Mouse (Mus musculus): ENCODE measurements around the gene Lyzl4. TPM values are rescaled to one million over a fixed set of nuclear protein-coding genes. Genes with fewer than 3 reads are reported as not detected.

Gene Lyzl4
- total and polyA plus RNA-seq, 3 experiments = not detected

DNA sequence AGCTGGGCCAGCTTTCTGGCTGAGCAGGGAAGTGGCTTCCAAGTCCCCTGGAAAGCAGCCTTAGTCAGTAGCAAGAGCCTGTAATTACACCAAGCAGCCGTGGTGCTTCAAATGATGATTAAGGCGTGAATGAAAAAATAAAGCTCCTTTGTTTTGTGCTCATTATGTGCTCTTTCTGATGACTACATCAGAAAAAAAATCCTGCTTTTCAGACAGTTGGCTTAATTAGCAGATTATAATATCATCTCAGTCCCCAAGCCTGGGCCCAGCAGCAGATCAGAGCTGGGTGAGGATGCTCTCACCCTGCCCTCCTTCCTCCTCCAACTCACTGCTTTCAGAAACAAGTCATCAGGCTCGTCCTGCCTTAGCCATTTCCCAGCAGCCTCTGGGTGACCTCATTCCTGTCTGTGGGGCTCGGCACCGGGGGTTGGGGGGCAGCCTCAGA, 91.5 kb downstream of the Lyzl4 start:
- TF ChIP-seq CHD1 (IDR thresholded peaks at IDR 0.05; ENCODE audit: low read depth, low read length) = no peak
- no peak for TF ChIP-seq POLR2AphosphoS5 (IDR thresholded peaks at IDR 0.05; ENCODE audit: borderline replicate concordance, low read depth, low read length)
- no peak for TF ChIP-seq MAX (IDR thresholded peaks at IDR 0.05; ENCODE audit: low read length)
- no peaks in the 10 kb centered on the region for H3K9me3 ChIP-seq (replicated peaks; ENCODE audit: insufficient read depth, low read length)
- DNase-seq (ENCODE audit: low read depth, low spot score) = no peak

DNA sequence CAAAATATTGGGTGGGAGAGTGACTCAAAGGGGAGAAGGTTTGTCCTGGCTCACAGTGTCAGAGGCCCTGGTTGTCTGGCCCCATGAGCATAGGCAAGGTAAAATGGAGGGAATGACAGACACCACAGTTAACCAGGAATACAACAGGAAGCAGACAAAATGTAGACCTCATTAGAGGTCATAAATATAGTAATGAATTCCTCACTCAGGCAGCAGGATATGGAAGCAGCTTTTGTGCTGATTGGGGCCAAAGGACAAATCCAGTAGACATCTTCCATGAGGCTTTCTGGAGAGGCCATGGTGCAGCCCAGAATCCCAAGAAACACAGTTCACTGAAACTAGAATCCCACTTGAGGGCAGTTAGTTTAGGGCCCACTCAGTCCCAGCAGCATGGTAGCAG, 92.5 kb downstream of the Lyzl4 start:
- Histone ChIP-seq H3K27me3 (ENCODE audit: control insufficient read depth in 1 of 2, insufficient read depth in 2 of 2, low read length in 2 of 2) (peaks cover 0 to 1% of the 10 kb centered on the region in 2 experiments; a peak in 1 of 4 replicates), H3K4me3 (ENCODE audit: control insufficient read depth in 1 of 2, insufficient read depth in 1 of 2, low read depth in 2 of 2, low read length in 2 of 2) (no peak overlapping the region), H3K4me1 (ENCODE audit: control insufficient read depth in 1 of 2, insufficient read depth in 2 of 2, low read length in 2 of 2) (peaks cover 0 to 10% of the 10 kb centered on the region in 2 experiments; a peak in 2 of 4 replicates), H3K36me3 (ENCODE audit: control insufficient read depth in 1 of 2, insufficient read depth in 2 of 2, low read length in 2 of 2) (no peaks in the 10 kb centered on the region), H3K79me2 (ENCODE audit: control insufficient read depth, insufficient read depth, low read length, poor library complexity) (no peaks in the 10 kb centered on the region), H3K27ac (ENCODE audit: control insufficient read depth, low read depth, low read length) (no peak overlapping the region), H3K9me3 (replicated peaks; ENCODE audit: insufficient read depth, low read length) (no peaks in the 10 kb centered on the region), H3K9ac (ENCODE audit: control insufficient read depth, low read depth, low read length, poor library complexity, severe bottlenecking) (no peak overlapping the region)
- no peak for DNase-seq (ENCODE audit: low read depth, low spot score)
- no peak for TF ChIP-seq POLR2AphosphoS5 (IDR thresholded peaks at IDR 0.05; ENCODE audit: borderline replicate concordance, low read depth, low read length)
- no peak for TF ChIP-seq CTCF (IDR thresholded peaks at IDR 0.05 in 2 of 3, conservative IDR thresholded peaks at IDR 0.05 in 1 of 3; ENCODE audit: control insufficient read depth in 1 of 3, insufficient read depth in 1 of 3, low read depth in 2 of 3, low read length in 3 of 3, poor library complexity in 1 of 3, severe bottlenecking in 1 of 3)
- no peak for TF ChIP-seq KAT2A (conservative IDR thresholded peaks at IDR 0.05; ENCODE audit: low read depth, low read length)
- TF ChIP-seq TCF12 (IDR thresholded peaks at IDR 0.05; ENCODE audit: low read depth, low read length) = no peak
- TF ChIP-seq ZNF384 (IDR thresholded peaks at IDR 0.05; ENCODE audit: low read depth, low read length) = no peak
- no peak for TF ChIP-seq USF2 (IDR thresholded peaks at IDR 0.05; ENCODE audit: borderline replicate concordance in 1 of 2, insufficient read depth in 1 of 2, low read depth in 1 of 2, low read length in 2 of 2)
- no peak for TF ChIP-seq RCOR1 (IDR thresholded peaks at IDR 0.05; ENCODE audit: low read depth, low read length)
- no peak for TF ChIP-seq E2F4 (IDR thresholded peaks at IDR 0.05; ENCODE audit: borderline replicate concordance, low read depth, low read length)
- TF ChIP-seq SMC3 (IDR thresholded peaks at IDR 0.05; ENCODE audit: low read depth, low read length) = no peak
- no peak for TF ChIP-seq ELF1 (IDR thresholded peaks at IDR 0.05; ENCODE audit: low read depth, low read length)
- TF ChIP-seq POLR2AphosphoS2 (IDR thresholded peaks at IDR 0.05; ENCODE audit: low read length) = no peak
- no peak for TF ChIP-seq POLR2A (IDR thresholded peaks at IDR 0.05; ENCODE audit: control insufficient read depth in 1 of 2, insufficient read depth in 1 of 2, low read depth in 1 of 2, low read length in 2 of 2, poor library complexity in 1 of 2)
- TF ChIP-seq JUND (IDR thresholded peaks at IDR 0.05; ENCODE audit: low read depth, low read length) = no peak

More for the DNA sequence above, 91.5 kb downstream of the Lyzl4 start:
- H3K27ac ChIP-seq (ENCODE audit: control insufficient read depth, low read depth, low read length) = no peak overlapping the region
- peaks cover 0 to 10% of the 10 kb centered on the region in 2 experiments; a peak in 2 of 4 replicates for H3K4me1 ChIP-seq (ENCODE audit: control insufficient read depth in 1 of 2, insufficient read depth in 2 of 2, low read length in 2 of 2)
- no peaks in the 10 kb centered on the region for H3K79me2 ChIP-seq (ENCODE audit: control insufficient read depth, insufficient read depth, low read length, poor library complexity)
- H3K27me3 ChIP-seq (ENCODE audit: control insufficient read depth in 1 of 2, insufficient read depth in 2 of 2, low read length in 2 of 2) = peaks cover 0 to 1% of the 10 kb centered on the region in 2 experiments; a peak in 1 of 4 replicates
- no peak overlapping the region for H3K4me3 ChIP-seq (ENCODE audit: control insufficient read depth in 1 of 2, insufficient read depth in 1 of 2, low read depth in 2 of 2, low read length in 2 of 2)
- H3K9ac ChIP-seq (ENCODE audit: control insufficient read depth, low read depth, low read length, poor library complexity, severe bottlenecking) = no peak overlapping the region
- H3K36me3 ChIP-seq (ENCODE audit: control insufficient read depth in 1 of 2, insufficient read depth in 2 of 2, low read length in 2 of 2) = no peaks in the 10 kb centered on the region
